Mouse (Mus musculus) thymus, postnatal 10 days (tissue): ENCODE results near the gene Ankib1.

ENCODE experiments used
- DNase-seq, 2 experiments: peaks; one replicate each; pipeline ENCODE4 v3.0.0; 2021; ENCODE audit warnings: low spot score in 2 of 2

Ankib1 gene

DNA sequence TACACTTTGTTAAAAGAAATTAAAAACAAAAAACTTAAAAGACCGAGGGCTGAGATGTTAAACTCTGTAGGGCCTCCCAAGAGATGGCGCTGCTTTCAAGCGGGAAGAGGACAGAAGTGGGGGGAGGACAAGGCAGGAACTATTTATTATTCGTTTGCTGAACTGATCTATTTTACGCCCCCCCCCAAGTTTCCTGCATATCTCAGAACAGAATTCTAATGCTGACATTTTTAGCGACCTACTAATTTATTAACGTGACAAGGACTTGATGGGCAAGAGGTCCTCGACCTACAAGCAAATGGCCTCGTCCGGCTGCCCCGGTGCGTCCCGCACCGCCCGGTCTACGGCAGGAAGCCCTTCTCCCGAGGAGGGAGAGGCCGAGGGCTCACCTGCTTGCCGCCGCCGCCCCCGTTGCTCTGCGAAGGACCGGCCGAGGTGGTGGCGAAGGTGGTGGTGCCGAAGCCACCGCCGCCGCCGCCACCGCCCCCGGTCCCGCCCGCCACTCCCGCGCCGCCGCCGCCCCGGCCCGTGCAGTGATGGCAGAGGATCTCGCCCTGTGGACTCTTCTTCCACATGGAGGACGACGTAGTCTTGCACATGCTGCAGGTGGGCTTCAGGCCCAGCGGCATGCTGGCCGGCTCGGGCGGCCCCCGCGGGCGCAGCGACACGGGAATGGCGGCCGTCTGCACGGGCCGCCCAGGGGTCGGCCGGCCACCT lies 155.6 kb downstream of the Ankib1 start:
- peak; percentile 48 to 49 for DNase-seq

DNA sequence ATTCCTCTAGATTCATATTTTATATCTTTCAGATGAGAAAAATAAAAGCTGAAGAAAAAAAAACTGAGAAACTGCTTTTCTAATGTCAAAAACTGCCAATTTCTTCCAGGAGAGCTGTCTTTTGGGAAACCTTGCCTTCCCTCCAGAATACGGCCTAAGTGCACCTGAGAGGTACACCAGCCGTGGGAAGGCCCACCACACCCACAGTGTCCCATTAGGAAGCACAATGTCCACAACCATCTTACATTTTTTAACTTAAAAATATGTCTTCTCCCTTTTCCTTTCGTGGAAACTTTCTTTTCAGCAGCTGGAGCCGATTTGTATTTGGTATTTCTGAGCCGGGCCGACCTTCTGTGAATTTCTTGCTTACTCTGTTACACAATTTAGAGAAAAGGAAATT lies 156.2 kb downstream of the Ankib1 start:
- DNase-seq: no peak

DNA sequence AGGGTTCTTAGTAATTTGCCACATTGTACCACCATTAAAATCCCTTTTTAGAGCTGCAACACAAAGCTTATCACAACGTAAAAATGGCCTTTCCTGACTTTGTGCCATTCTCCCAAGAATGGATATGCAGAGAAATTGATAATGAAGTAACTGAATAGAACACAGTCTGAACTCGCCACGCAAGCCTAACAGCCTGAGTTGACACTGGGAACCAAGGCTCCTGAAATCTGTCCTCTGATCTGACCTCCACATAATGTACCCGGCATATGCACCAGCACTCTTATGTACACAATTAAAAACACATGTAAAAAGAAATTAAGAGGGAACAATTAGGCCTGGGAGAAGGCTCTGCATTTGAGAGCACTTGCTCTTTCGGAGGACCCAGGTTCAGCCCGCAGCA lies 157.4 kb downstream of the Ankib1 start:
- DNase-seq: no peak

DNA sequence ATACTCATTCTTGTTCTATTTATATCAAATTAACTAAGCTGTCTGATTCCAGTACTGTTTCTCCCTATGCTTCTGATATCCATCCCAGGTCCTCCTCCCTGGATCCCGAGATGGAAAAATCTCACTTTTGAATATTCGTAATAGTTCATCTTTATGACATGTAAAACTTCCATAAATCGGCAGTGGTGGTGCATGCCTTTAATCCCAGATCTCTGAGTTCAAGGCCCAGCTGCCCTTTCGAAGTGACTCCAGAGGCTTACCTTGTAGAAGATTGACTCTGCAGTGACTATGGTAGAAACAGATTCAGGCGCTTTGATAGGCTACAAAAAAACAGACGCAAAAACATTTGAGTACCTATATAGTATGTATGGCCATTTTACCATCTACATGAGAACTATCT lies 158.1 kb downstream of the Ankib1 start:
- no peak for DNase-seq
